Mouse (Mus musculus): ENCODE measurements around the gene Fjx1.

Gene Fjx1

GRCm38 (mm10) chr2:102451671-102452549 lies at the start of gene Fjx1:
Gene Fjx1, minus strand, starts transcription at chr2:102452499.
- DNase-seq = peak in 1 of 2 experiments; percentile 20

DNA sequence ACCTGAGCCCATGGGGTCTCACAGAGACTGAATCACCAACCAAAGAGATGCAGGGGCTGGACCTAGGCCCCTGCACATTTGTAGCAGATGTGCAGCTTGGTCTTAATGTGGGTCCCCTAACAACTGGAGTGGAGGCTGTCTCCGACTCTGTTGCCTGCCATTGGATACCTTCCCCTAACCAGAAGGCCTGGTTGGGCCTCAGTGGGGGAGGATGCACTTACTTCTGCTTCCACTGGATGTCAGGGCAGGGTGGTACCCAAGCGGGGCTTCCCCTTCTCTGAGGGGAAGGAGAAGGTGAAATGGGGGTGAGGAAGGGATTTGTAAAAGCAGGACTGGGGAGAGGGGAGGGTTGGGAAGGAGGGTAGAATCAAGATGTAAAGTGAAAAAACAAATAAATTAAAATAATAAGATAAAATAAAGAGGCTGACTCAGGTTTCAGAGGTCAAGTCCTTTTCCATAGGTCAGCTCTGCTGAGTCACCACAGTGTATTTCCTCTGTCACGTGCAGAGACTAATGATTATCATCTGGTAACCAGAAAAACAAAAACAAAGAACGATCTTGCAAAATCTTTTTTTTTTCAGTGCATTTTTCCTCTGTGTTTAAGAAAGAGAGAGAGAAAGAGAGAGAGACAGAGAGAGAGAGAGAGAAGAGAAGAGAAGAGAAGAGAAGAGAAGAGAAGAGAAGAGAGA lies 47.8 kb upstream of the Fjx1 start:
- DNase-seq = no peak

DNA sequence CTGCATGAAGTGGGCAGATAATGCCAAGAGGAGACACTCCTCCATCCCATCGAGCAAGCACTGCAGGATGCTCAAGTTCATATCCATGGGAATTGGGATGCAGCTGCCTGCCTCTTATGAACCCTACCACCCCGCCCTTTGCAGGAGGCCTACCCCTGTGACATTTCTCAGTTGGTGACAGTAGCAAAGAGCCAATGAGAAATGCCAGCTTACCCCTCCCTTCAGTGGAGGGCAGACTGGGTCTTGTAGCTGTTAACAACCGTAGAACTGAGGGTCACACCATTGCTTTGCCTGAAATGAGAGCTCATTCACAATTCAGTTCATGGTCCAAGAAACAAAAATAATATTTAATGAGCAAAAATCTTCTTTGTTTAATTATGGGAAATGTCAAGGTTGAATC lies 28.4 kb upstream of the Fjx1 start:
- DNase-seq = no peak

GRCm38 (mm10) chr2:102476101-102476500 lies 23.8 kb upstream of the Fjx1 start:
- DNase-seq = no peak

- no peak for DNase-seq
Observed at GRCm38 (mm10) chr2:102468645-102469044, 16.3 kb upstream of the Fjx1 start.

GRCm38 (mm10) chr2:102464342-102464732 lies 12.0 kb upstream of the Fjx1 start:
- DNase-seq = no peak

DNA sequence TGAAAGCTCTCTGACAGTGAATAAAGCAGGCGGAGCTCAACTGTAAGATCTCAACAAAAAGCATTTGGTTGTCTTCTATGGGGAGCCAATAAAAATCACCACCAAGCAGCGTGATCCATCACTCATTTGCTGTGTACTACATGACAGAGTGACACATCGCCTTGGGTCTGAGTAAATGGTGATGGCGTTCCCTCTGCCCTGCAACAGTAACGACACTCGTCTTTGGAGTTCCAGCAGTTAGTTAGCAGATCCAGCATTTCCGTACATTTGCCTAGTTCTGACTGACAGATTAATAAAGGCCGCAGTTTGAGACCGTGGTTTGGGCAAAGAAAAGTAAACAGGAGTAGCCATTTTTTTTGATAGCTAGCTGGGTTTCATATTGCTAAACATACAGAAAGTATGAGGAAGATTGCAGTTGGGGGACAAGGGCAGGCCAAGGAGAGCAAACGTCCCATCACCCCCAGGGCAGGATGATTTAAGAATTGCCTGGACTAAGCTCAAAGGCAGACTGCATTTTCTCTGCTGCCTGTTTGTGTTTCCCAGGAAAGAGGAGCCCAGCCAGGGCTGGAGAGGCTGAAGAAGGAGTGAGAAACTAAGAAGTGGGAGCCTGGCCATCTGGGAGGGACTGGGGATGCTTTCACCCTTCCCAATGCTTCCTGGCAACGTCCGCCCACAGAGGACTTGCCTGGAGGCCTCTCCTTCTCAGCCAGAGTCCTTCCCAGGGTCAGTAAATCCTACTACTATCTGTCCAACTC lies 11.5 kb upstream of the Fjx1 start:
- no peak for DNase-seq

GRCm38 (mm10) chr2:102461491-102461890 lies 9.2 kb upstream of the Fjx1 start:
- no peak for DNase-seq

GRCm38 (mm10) chr2:102455126-102455525 lies 2.8 kb upstream of the Fjx1 start:
- DNase-seq = no peak

GRCm38 (mm10) chr2:102453447-102453846 lies 1.1 kb upstream of the Fjx1 start:
- DNase-seq = peak in 1 of 2 experiments; percentile 9

GRCm38 (mm10) chr2:102450761-102451670 lies 1.3 kb downstream of the Fjx1 start:
- DNase-seq = peak in 1 of 2 experiments; percentile 40

GRCm38 (mm10) chr2:102450248-102450760 lies 2.0 kb downstream of the Fjx1 start:
- peak; percentile 48 to 71 for DNase-seq

DNA sequence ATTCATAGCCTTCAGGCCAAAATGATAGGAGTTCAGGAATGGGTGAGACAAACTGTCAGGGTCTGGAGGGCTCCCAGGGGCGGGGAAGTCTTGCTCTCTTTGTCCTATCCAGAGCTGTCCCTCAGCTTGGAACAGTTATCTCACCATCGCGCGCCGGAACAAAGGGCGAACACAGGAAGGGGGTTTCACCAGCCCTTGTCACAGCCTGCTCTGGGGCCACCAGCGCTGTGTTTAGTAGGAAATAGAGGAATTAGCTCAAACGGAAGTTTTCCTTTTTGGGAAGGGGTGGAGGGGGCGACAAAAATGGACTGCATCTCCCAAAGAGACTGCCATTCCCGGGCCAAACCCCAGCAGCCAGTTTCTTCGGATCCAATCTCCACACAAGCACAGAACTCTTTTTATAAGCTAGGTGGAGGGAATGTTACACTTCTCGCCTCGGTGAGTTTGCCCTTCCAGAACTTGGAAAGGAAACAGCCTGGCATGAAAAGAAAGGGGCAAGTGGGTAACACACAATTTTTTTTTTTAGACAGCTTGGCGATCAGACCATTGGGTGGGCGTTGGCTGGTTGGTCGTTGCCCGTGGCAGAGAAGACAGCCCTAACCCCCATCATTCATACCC lies 2.6 kb downstream of the Fjx1 start:
- no peak for DNase-seq

DNA sequence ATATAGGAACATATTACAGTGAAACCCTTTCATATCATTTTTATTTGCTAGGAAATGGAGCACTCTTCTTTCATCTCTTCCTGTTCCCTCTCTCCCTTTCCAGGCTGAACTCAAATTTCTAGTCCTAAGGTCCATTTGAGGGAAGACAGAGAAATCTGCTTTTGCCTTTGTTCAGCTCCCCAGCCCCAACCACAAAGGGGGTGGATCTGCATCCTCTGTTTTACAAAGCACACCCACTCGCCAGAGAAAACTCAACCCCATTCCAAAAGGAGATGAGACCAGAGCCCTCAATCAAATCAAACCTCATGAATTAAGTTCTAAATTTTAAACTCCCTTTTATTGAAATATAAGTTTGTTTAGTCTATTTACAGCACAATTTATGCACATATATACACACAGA lies 3.2 kb downstream of the Fjx1 start:
- DNase-seq = no peak

- DNase-seq = no peak
Observed at GRCm38 (mm10) chr2:102447831-102448230, 4.5 kb downstream of the Fjx1 start.

DNA sequence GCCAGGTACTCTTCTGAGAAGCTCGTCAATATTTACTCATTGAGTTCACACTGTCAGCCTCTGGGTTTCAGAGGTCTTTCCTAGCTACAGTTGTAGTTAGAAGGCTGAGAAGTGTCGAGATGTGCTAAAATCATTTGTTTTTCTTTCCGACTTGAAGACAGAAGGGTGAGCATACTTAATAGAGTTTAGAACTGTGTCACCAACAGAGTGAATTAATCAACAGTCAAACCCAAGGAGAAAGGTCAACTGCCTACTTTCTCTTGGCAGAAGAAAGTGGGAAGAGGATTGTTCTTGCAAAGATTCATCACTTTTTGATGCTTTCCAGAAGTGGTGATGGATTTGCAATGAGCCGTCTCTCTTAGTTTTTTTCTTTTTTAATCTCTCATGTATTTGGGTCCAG lies 5.4 kb downstream of the Fjx1 start:
- no peak for DNase-seq

DNA sequence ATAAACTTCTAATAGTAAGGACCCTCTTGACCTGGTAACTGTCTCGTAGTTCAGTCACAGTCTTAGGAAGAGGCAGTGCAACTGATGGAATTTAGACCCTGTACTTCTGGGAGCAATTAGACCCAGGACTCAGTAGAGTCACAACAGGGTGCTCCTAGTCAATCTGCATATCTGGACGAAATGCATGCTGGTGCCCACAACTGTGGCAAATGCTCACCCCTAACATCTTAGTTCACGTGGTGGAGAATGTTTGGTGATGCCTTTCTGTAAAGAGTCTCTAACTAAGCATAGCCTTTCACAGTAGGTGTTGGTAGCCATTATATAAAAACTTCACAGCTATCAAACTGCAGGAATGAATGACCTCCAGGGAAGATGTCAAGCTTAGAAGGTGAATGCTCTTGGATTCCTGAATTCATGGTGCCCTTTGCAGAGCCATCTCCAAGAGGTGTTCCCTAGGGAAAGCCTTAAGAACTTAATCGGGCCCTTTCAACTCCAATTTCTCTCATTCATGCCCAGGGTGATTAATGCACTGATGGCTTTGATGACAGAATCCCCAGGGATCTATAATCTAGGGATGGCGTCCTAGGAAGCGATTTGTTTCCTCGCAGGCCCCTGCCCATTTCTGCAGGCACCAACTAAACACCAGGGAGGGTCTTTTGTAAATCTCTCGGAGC lies 14.8 kb downstream of the Fjx1 start:
- no peak for DNase-seq

DNA sequence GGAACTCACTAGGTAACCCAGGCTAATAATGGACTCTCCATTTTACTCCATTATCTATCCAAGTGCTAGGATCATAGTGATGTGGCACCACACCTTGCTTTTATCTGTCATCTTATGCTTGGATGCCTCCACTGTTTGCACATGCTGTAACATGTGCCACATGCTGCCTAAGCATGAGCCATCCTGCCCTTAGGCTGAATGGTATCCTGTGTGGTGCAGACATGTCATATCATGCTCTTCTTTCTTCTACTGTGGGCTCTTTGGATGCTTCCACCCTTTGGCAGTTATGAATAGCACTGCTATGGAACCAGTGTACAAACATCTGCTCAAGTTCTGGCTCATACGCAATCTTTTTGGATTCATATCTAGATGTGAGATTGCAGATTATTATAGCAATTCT lies 18.4 kb downstream of the Fjx1 start:
- DNase-seq = no peak

GRCm38 (mm10) chr2:102431084-102431483 lies 21.2 kb downstream of the Fjx1 start:
- no peak for DNase-seq

DNA sequence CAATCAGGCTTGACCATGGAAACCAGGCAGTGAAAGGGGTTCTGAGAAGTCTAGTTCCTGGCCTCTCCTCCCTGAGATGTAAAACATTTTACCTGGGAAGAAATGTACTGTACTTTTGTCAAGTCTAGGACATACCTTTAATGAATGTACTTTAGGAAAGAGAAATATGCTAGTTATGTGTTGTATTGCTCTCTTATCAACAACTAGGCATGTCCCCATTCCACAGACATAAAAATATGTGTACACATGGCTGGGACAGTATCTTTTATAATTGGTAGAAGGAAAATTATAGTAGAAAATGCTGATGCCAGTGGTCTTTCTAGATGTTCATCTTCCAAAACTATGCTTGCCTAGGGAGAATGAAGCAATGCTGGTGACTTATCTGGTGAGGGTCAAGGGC lies 24.3 kb downstream of the Fjx1 start:
- no peak for DNase-seq

DNA sequence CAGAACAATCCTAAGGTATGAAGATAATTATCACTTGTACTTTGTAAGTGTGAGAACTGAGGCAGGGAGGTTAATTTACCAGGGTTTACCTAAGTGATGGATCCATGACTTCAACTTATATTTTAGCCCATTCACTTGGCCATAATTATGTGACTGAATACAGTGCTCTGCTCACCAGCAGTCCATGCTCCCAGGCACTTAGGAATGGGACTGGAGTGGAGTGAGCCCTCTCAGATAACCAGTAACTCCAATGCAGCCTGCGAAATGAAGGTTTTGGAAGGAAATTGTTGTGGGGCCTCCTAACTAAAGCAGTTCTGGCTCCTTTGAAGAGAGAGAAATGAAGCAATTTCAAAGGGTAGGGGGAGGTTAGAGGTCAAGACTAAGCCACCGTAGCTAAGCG lies 25.9 kb downstream of the Fjx1 start:
- DNase-seq = no peak

Data from kidney, adult 8-10 months (tissue).